9 mouse cellular contexts compared by ENCODE assay signal in genomic region chr11:81239966-81240681, GRCm38 (mm10).
DNase-seq lines count a peak whose midpoint lies in the region; ATAC-seq and TF ChIP-seq lines count a peak whose summit lies in the region.
"Had no signal": no experiment of that assay in that cellular context is flagged by ENCODE, and none has a peak within 500 bp of the region (broad histone marks: within the 10 kb centered on the region; RNA-seq: fewer than 3 reads in every experiment).

No protein-coding gene starts in this region.

- TF ChIP-seq POLR2A in small intestine, adult 2 months (IDR thresholded peaks at IDR 0.05; ENCODE audit: low read depth, low read length), result no peak

- H3K9me3 ChIP-seq in forebrain, embryonic 14.5 days (replicated peaks; ENCODE audit: control insufficient read depth, low read length), result no peaks in the 10 kb centered on the region
- no peaks in the 10 kb centered on the region for H3K9me3 ChIP-seq in forebrain, embryonic 12.5 days
- no peaks in the 10 kb centered on the region for H3K9me3 ChIP-seq in midbrain, embryonic 14.5 days (ENCODE audit: control insufficient read depth, low read length)
- H3K9me3 ChIP-seq in midbrain, embryonic 15.5 days, result no peaks in the 10 kb centered on the region
- H3K9me3 ChIP-seq: neural tube, embryonic 12.5 days had no signal

- H3K27ac ChIP-seq in forebrain, embryonic 14.5 days (ENCODE audit: low read depth, low read length), result no peak overlapping the region
- no peak overlapping the region for H3K27ac ChIP-seq in forebrain, embryonic 12.5 days
- H3K27ac ChIP-seq in midbrain, embryonic 14.5 days (replicated peaks; ENCODE audit: low read depth, low read length), result no peak overlapping the region
- no peak overlapping the region for H3K27ac ChIP-seq in midbrain, embryonic 15.5 days
- no peak overlapping the region for H3K27ac ChIP-seq in small intestine, adult 2 months (ENCODE audit: insufficient read depth, low read depth, low read length)
- H3K27ac ChIP-seq: neural tube, embryonic 12.5 days had no signal

- no peak overlapping the region for H3K9ac ChIP-seq in forebrain, embryonic 14.5 days (ENCODE audit: low read length)
- no peak overlapping the region for H3K9ac ChIP-seq in forebrain, embryonic 12.5 days
- H3K9ac ChIP-seq in midbrain, embryonic 14.5 days (replicated peaks; ENCODE audit: low read length), result no peak overlapping the region
- no peak overlapping the region for H3K9ac ChIP-seq in midbrain, embryonic 15.5 days
- H3K9ac ChIP-seq: neural tube, embryonic 12.5 days had no signal

- no peak for ATAC-seq in forebrain, embryonic 14.5 days
- ATAC-seq in forebrain, embryonic 12.5 days (ENCODE audit: low FRiP score), result no peak
- no peak for ATAC-seq in midbrain, embryonic 14.5 days (ENCODE audit: low FRiP score, low TSS enrichment)
- no peak for ATAC-seq in midbrain, embryonic 15.5 days (replicated peaks)

- TF ChIP-seq CTCF in small intestine, adult 2 months (IDR thresholded peaks at IDR 0.05; ENCODE audit: extremely low read depth, insufficient read length, insufficient replicate concordance, low read depth, low read length), result peak; percentile 42; the same call in 1 of the 2 replicates

- no peak overlapping the region for H3K4me2 ChIP-seq in forebrain, embryonic 14.5 days (ENCODE audit: low read length)
- H3K4me2 ChIP-seq in forebrain, embryonic 12.5 days, result no peak overlapping the region
- no peak overlapping the region for H3K4me2 ChIP-seq in midbrain, embryonic 14.5 days (ENCODE audit: low read length)
- H3K4me2 ChIP-seq in midbrain, embryonic 15.5 days, result no peak overlapping the region
- H3K4me2 ChIP-seq: neural tube, embryonic 12.5 days had no signal

- no peak overlapping the region for H3K4me3 ChIP-seq in forebrain, embryonic 14.5 days (ENCODE audit: low read depth, low read length)
- no peak overlapping the region for H3K4me3 ChIP-seq in forebrain, embryonic 12.5 days (replicated peaks)
- H3K4me3 ChIP-seq in midbrain, embryonic 14.5 days (replicated peaks; ENCODE audit: low read depth, low read length), result no peak overlapping the region
- no peak overlapping the region for H3K4me3 ChIP-seq in midbrain, embryonic 15.5 days
- H3K4me3 ChIP-seq in small intestine, adult 2 months (ENCODE audit: low read depth, low read length), result no peak overlapping the region
- H3K4me3 ChIP-seq: neural tube, embryonic 12.5 days had no signal

- no peaks in the 10 kb centered on the region for H3K27me3 ChIP-seq in forebrain, embryonic 14.5 days (replicated peaks; ENCODE audit: control insufficient read depth, insufficient read depth, low read length)
- no peaks in the 10 kb centered on the region for H3K27me3 ChIP-seq in forebrain, embryonic 12.5 days
- no peaks in the 10 kb centered on the region for H3K27me3 ChIP-seq in midbrain, embryonic 14.5 days (ENCODE audit: control insufficient read depth, insufficient read depth, low read length)
- H3K27me3 ChIP-seq in midbrain, embryonic 15.5 days (replicated peaks), result no peaks in the 10 kb centered on the region
- no peaks in the 10 kb centered on the region for H3K27me3 ChIP-seq in small intestine, adult 2 months (ENCODE audit: control insufficient read depth, insufficient read depth, low read length)
- H3K27me3 ChIP-seq: neural tube, embryonic 12.5 days had no signal

- DNase-seq in forebrain, embryonic 14.5 days (ENCODE audit: low spot score), result peak; percentile 37
- peak; percentile 45 for DNase-seq in midbrain, embryonic 14.5 days
- DNase-seq in cerebellum, postnatal 10 days, result peak; percentile 70 to 78
- DNase-seq in kidney, postnatal 36 days, result peak; percentile 35 to 68
- no peak for DNase-seq in MN1 (ENCODE audit: low spot score)

- H3K36me3 ChIP-seq in forebrain, embryonic 14.5 days (ENCODE audit: control insufficient read depth, insufficient read depth, low read length), result no peaks in the 10 kb centered on the region
- H3K36me3 ChIP-seq in forebrain, embryonic 12.5 days (replicated peaks), result no peaks in the 10 kb centered on the region
- H3K36me3 ChIP-seq in midbrain, embryonic 14.5 days (ENCODE audit: control insufficient read depth, insufficient read depth, low read length), result no peaks in the 10 kb centered on the region
- H3K36me3 ChIP-seq in midbrain, embryonic 15.5 days (replicated peaks), result no peaks in the 10 kb centered on the region
- H3K36me3 ChIP-seq in small intestine, adult 2 months (ENCODE audit: control insufficient read depth, insufficient read depth, low read length), result no peaks in the 10 kb centered on the region
- H3K36me3 ChIP-seq: neural tube, embryonic 12.5 days had no signal

- no peaks in the 10 kb centered on the region for H3K4me1 ChIP-seq in forebrain, embryonic 14.5 days (ENCODE audit: control insufficient read depth, insufficient read depth, low read length)
- H3K4me1 ChIP-seq in forebrain, embryonic 12.5 days, result no peaks in the 10 kb centered on the region
- H3K4me1 ChIP-seq in midbrain, embryonic 14.5 days (ENCODE audit: control insufficient read depth, insufficient read depth, low read length), result no peaks in the 10 kb centered on the region
- no peaks in the 10 kb centered on the region for H3K4me1 ChIP-seq in midbrain, embryonic 15.5 days
- no peaks in the 10 kb centered on the region for H3K4me1 ChIP-seq in small intestine, adult 2 months (ENCODE audit: control insufficient read depth, insufficient read depth, insufficient read length, low read length)

- WGBS in forebrain, embryonic 14.5 days, result 71% methylated on average over 13 of the region's 13 CpGs
- WGBS in forebrain, embryonic 12.5 days, result 61% methylated on average over 13 of the region's 13 CpGs
- 62% methylated on average over 13 of the region's 13 CpGs for WGBS in midbrain, embryonic 14.5 days
- 55% methylated on average over 13 of the region's 13 CpGs for WGBS in midbrain, embryonic 15.5 days
- 30% methylated on average over 13 of the region's 13 CpGs for WGBS in small intestine, adult 2 months
